Mouse (Mus musculus) hindbrain, embryonic 14.5 days (tissue): ENCODE measurements around the gene Txndc5. TPM values are rescaled to one million over a fixed set of nuclear protein-coding genes. Genes with fewer than 3 reads are reported as not detected.

ENCODE experiments used
- polyA plus RNA-seq: library from polyadenylated mRNA; unstranded; fragments of >200 nt; fragmentation: Nextera tagmentation; extraction: Ambion mirVana; gene quantifications from 2 replicates; pipeline ENCODE4 v1.2.1, GENCODE M21; 2014

The Txndc5 gene
- polyA plus RNA-seq, 1 experiment from 2014 or later = 102 TPM

Other genes with a start within 250 kb of the Txndc5 start
- gene Bmp6, start 183.7 kb downstream of the Txndc5 start, polyA plus RNA-seq = 7.4 and 8.9 TPM in 2 replicates
- gene Bloc1s5, start 106.3 kb upstream of the Txndc5 start, polyA plus RNA-seq = 19.7 and 23.6 TPM in 2 replicates
- 102 and 116 TPM in 2 replicates for gene Eef1e1, start 130.2 kb upstream of the Txndc5 start, polyA plus RNA-seq